Mouse (Mus musculus) forebrain, embryonic 11.5 days (tissue): ENCODE measurements at regions not wholly inside any gene's neighbourhood (a gene's known extent, or its start where the extent isn't known, plus 50 kb on each side); places are given as distances from the start of the nearest gene placed in this dataset.
"Not testable (repeated sequence)": the region's sequence is repeated elsewhere in the genome, so short reads cannot be mapped to it uniquely, and the experiment has no call there.

Source experiments
- ATAC-seq: fragments of 200-750 bp; cut with Nextera tagmentation; replicated peaks from 2 replicates; pipeline ENCODE4 v1.8.0; 2017; ENCODE audit warnings: moderate TSS enrichment; ENCODE audit not compliant: low FRiP score
- DNase-seq: peaks from one replicate; pipeline ENCODE4 v3.0.0-alpha.2; 2017; ENCODE audit warnings: low spot score
- H3K27ac ChIP-seq: fragments of 300-500 bp; sonication (generic); 2 replicates; pipeline ENCODE4 v1.5.1; 2014; ENCODE audit warnings: low read depth, low read length
- H3K27me3 ChIP-seq: fragments of 300-500 bp; sonication (generic); 2 replicates; pipeline ENCODE4 v1.6.1; 2014; ENCODE audit warnings: mild to moderate bottlenecking, low read length, mixed read lengths; ENCODE audit not compliant: control insufficient read depth, insufficient read depth
- H3K36me3 ChIP-seq: fragments of 300-500 bp; sonication (generic); 2 replicates; pipeline ENCODE4 v1.6.1; 2014; ENCODE audit warnings: mild to moderate bottlenecking, low read length, moderate library complexity, mixed read lengths; ENCODE audit not compliant: control insufficient read depth, insufficient read depth
- H3K4me1 ChIP-seq: fragments of 300-500 bp; sonication (generic); replicated peaks from 2 replicates; pipeline ENCODE4 v1.6.1; 2014; ENCODE audit warnings: low read length, mixed read lengths; ENCODE audit not compliant: control insufficient read depth, insufficient read depth
- H3K4me2 ChIP-seq: fragments of 300-500 bp; sonication (generic); 2 replicates; pipeline ENCODE4 v1.6.1; 2014; ENCODE audit warnings: low read depth, mild to moderate bottlenecking, low read length, moderate library complexity, mixed read lengths; ENCODE audit not compliant: severe bottlenecking
- H3K4me3 ChIP-seq: fragments of 300-500 bp; sonication (generic); 2 replicates; pipeline ENCODE4 v1.5.1; 2014; ENCODE audit warnings: low read depth, low read length
- H3K9ac ChIP-seq: fragments of 300-500 bp; sonication (generic); 2 replicates; pipeline ENCODE4 v1.6.1; 2014; ENCODE audit warnings: low read length
- H3K9me3 ChIP-seq: fragments of 300-500 bp; sonication (generic); 2 replicates; pipeline ENCODE4 v1.6.1; 2016; ENCODE audit warnings: low read length, mixed read lengths; ENCODE audit not compliant: control insufficient read depth
- WGBS: fragments of 180-500 bp; shearing (Covaris S2); extraction: QIAGEN DNeasy Blood & Tissue Kit; methylation state at CpG from one replicate; pipeline ENCODE4 v1.1.7; 2014; 5-methylcytosine and 5-hydroxymethylcytosine counted together

GRCm38 (mm10) chr16:76459521-76459920 is 85.9 kb upstream of the Nrip1 start:
- H3K27ac ChIP-seq, result no peak overlapping the region
- H3K9me3 ChIP-seq, result no peaks in the 10 kb centered on the region
- no peaks in the 10 kb centered on the region for H3K36me3 ChIP-seq
- H3K9ac ChIP-seq, result no peak overlapping the region
- no peaks in the 10 kb centered on the region for H3K27me3 ChIP-seq
- ATAC-seq (no peak), DNase-seq (no peak)
- H3K4me2 ChIP-seq, result no peak overlapping the region
- 86% methylated on average over 1 of the region's 1 CpGs for WGBS
- no peak overlapping the region for H3K4me3 ChIP-seq
- H3K4me1 ChIP-seq, result no peaks in the 10 kb centered on the region

- not testable (repeated sequence) for H3K9ac ChIP-seq, H3K4me3 ChIP-seq, H3K36me3 ChIP-seq, DNase-seq, H3K9me3 ChIP-seq, H3K4me2 ChIP-seq, H3K27me3 ChIP-seq, ATAC-seq, H3K27ac ChIP-seq, H3K4me1 ChIP-seq
- 81% methylated on average over 2 of the region's 2 CpGs for WGBS
Measured at GRCm38 (mm10) chr16:76456300-76456599, 82.6 kb upstream of the Nrip1 start.

GRCm38 (mm10) chr16:76455499-76456299 is 82.1 kb upstream of the Nrip1 start:
- no peaks in the 10 kb centered on the region for H3K36me3 ChIP-seq
- ATAC-seq (no peak), DNase-seq (no peak)
- H3K27ac ChIP-seq, result no peak overlapping the region
- peaks cover 2% of the 10 kb centered on the region for H3K4me1 ChIP-seq
- H3K4me2 ChIP-seq, result no peak overlapping the region
- no peaks in the 10 kb centered on the region for H3K9me3 ChIP-seq
- no peaks in the 10 kb centered on the region for H3K27me3 ChIP-seq
- H3K9ac ChIP-seq, result no peak overlapping the region
- WGBS, result 87% methylated on average over 9 of the region's 9 CpGs
- H3K4me3 ChIP-seq, result no peak overlapping the region

- Histone ChIP-seq H3K4me2 (no peak overlapping the region), H3K4me3 (no peak overlapping the region), H3K27ac (no peak overlapping the region), H3K4me1 (peaks cover 2% of the 10 kb centered on the region), H3K9ac (no peak overlapping the region), H3K36me3 (no peaks in the 10 kb centered on the region), H3K27me3 (no peaks in the 10 kb centered on the region), H3K9me3 (no peaks in the 10 kb centered on the region)
- 77% methylated on average over 17 of the region's 17 CpGs for WGBS
- ATAC-seq (no peak), DNase-seq (no peak)
Measured at GRCm38 (mm10) chr16:76454741-76455465, 81.3 kb upstream of the Nrip1 start.

GRCm38 (mm10) chr16:76453457-76454200 is 80.0 kb upstream of the Nrip1 start:
- no peaks in the 10 kb centered on the region for H3K36me3 ChIP-seq
- DNase-seq, result peak; percentile 63
- H3K9me3 ChIP-seq, result no peaks in the 10 kb centered on the region
- H3K27me3 ChIP-seq, result no peaks in the 10 kb centered on the region
- WGBS, result 16% methylated on average over 11 of the region's 11 CpGs
- H3K4me3 ChIP-seq, result no peak overlapping the region
- ATAC-seq, result peak; percentile 73; the same call in 1 of the 2 replicates
- H3K9ac ChIP-seq, result no peak overlapping the region
- peaks cover 2% of the 10 kb centered on the region for H3K4me1 ChIP-seq
- no peak overlapping the region for H3K4me2 ChIP-seq
- no peak overlapping the region for H3K27ac ChIP-seq

- Histone ChIP-seq H3K36me3 (no peaks in the 10 kb centered on the region), H3K27ac (no peak overlapping the region), H3K4me3 (no peak overlapping the region), H3K4me1 (peaks cover 2% of the 10 kb centered on the region; the same call in 1 of the 2 replicates), H3K4me2 (no peak overlapping the region), H3K9ac (no peak overlapping the region), H3K9me3 (no peaks in the 10 kb centered on the region), H3K27me3 (no peaks in the 10 kb centered on the region)
- ATAC-seq, result no peak
- 84% methylated on average over 3 of the region's 3 CpGs for WGBS
- DNase-seq, result no peak
Measured at GRCm38 (mm10) chr16:76448773-76449172, 75.1 kb upstream of the Nrip1 start.

- Histone ChIP-seq H3K27me3 (no peaks in the 10 kb centered on the region), H3K27ac (no peak overlapping the region), H3K4me1 (no peaks in the 10 kb centered on the region), H3K4me3 (no peak overlapping the region), H3K9ac (no peak overlapping the region), H3K36me3 (no peaks in the 10 kb centered on the region), H3K9me3 (no peaks in the 10 kb centered on the region), H3K4me2 (no peak overlapping the region)
- no peak for ATAC-seq
- DNase-seq, result no peak
- WGBS, result 74% methylated on average over 3 of the region's 3 CpGs
Measured at GRCm38 (mm10) chr16:76447033-76447432, 73.4 kb upstream of the Nrip1 start.

GRCm38 (mm10) chr16:76444668-76445067 is 71.0 kb upstream of the Nrip1 start:
- DNase-seq (no peak), ATAC-seq (no peak)
- Histone ChIP-seq H3K36me3 (no peaks in the 10 kb centered on the region), H3K4me1 (no peaks in the 10 kb centered on the region), H3K27me3 (no peaks in the 10 kb centered on the region), H3K9ac (no peak overlapping the region), H3K4me3 (no peak overlapping the region), H3K9me3 (no peaks in the 10 kb centered on the region), H3K27ac (no peak overlapping the region), H3K4me2 (no peak overlapping the region)
- WGBS, result 76% methylated on average over 3 of the region's 3 CpGs
